Mouse (Mus musculus): Measurements from ENCODE around the gene Lgals12.

- TF ChIP-seq CTCF (IDR thresholded peaks at IDR 0.05; ENCODE audit: low read depth, low read length) (no peak), POLR2A (IDR thresholded peaks at IDR 0.05; ENCODE audit: borderline replicate concordance, low read depth, low read length) (no peak)
These were observed 42.1 kb upstream of the Lgals12 start for GRCm38 (mm10) chr19:7648913-7649666.

Measured in bone marrow macrophage, adult 2 months (primary cell).